Mouse (Mus musculus): ENCODE results near the gene Ndufa5. TPM values are rescaled to one million over a fixed set of nuclear protein-coding genes. Genes with fewer than 3 reads are reported as not detected.
A peak's percentile ranks its signal among the peaks of the same experiment; 100 is the strongest.

The Ndufa5 gene
- polyA plus RNA-seq, 1 experiment from 2014 or later, result 277 TPM

DNA sequence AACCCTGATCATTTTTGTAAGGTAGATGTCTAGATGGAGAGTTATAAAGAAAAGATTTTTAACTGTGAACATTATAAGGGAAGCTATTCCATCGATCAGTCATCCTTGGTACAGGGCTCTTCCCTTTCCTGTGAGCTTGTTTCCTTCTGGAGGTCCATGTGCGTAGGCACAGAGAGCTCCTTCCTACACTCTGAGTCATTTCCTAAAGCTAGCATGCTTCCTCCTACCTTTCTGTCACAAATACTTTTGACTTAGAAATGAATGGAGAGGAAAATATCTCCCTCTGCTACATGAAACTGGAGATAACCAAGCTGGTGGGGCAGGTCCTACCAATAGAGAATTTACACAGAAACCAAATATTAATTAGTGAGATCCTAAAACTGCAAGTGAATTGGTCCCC is 22.0 kb upstream of the Ndufa5 start:
- no peak for ATAC-seq
- Histone ChIP-seq H3K36me3 (no peaks in the 10 kb centered on the region), H3K27ac (no peak overlapping the region), H3K4me2 (no peak overlapping the region), H3K4me1 (no peaks in the 10 kb centered on the region), H3K27me3 (replicated peaks) (no peaks in the 10 kb centered on the region), H3K9me3 (replicated peaks) (no peaks in the 10 kb centered on the region), H3K9ac (no peak overlapping the region), H3K4me3 (no peak overlapping the region)
- WGBS (ENCODE audit: insufficient replicate concordance), result 40% methylated on average over 2 of the region's 2 CpGs

DNA sequence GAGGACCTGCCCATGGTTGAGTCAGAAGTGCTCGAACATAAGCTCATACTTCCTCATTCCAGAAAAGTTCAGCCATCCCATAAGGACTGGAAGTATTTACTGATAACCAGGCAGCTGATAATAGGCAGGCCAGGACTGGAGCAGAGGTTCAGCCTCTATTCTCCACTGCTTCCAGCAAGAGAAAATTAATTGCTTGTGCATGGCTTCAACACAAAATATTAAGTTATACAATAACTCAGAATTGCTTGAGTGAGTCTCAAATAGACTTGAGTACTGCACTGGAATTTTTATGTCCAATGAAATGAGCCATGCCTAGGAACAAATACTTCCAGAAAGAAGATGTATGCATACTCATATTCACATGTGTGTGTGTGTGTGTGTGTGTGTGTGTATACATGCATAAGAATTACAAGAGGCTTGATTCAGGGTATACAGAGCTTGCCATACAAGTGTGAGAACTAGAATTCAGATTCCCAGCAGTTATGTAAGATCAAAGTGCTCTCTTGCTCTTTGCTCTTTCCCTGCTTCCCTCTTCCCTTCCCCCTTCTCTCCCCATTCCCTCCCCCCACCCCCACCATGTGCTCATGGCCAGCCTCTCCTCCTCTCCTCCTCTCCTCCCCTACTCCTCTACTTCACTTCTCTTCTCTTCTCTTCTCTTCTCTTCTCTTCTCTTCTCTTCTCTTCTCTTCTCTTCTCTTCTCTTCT is 19.1 kb upstream of the Ndufa5 start:
- H3K4me1 ChIP-seq, result no peaks in the 10 kb centered on the region
- no peaks in the 10 kb centered on the region for H3K27me3 ChIP-seq (replicated peaks)
- no peak overlapping the region for H3K27ac ChIP-seq
- no peak overlapping the region for H3K4me3 ChIP-seq
- H3K9ac ChIP-seq, result no peak overlapping the region
- ATAC-seq, result no peak
- no peaks in the 10 kb centered on the region for H3K9me3 ChIP-seq (replicated peaks)
- H3K4me2 ChIP-seq, result no peak overlapping the region
- H3K36me3 ChIP-seq, result no peaks in the 10 kb centered on the region
- 23% methylated on average over 1 of the region's 1 CpGs for WGBS (ENCODE audit: insufficient replicate concordance)

GRCm38 (mm10) chr6:24543119-24543591 is 15.3 kb upstream of the Ndufa5 start:
- no peaks in the 10 kb centered on the region for H3K36me3 ChIP-seq
- no peaks in the 10 kb centered on the region for H3K27me3 ChIP-seq (replicated peaks)
- 63% methylated on average over 6 of the region's 6 CpGs for WGBS (ENCODE audit: insufficient replicate concordance)
- H3K9ac ChIP-seq, result no peak overlapping the region
- H3K4me1 ChIP-seq, result no peaks in the 10 kb centered on the region
- no peaks in the 10 kb centered on the region for H3K9me3 ChIP-seq (replicated peaks)
- H3K4me3 ChIP-seq, result no peak overlapping the region
- ATAC-seq, result no peak
- H3K4me2 ChIP-seq, result no peak overlapping the region
- H3K27ac ChIP-seq, result no peak overlapping the region

GRCm38 (mm10) chr6:24542393-24542792 is 14.6 kb upstream of the Ndufa5 start:
- Histone ChIP-seq H3K4me3 (no peak overlapping the region), H3K27ac (no peak overlapping the region)
- no peak for ATAC-seq

DNA sequence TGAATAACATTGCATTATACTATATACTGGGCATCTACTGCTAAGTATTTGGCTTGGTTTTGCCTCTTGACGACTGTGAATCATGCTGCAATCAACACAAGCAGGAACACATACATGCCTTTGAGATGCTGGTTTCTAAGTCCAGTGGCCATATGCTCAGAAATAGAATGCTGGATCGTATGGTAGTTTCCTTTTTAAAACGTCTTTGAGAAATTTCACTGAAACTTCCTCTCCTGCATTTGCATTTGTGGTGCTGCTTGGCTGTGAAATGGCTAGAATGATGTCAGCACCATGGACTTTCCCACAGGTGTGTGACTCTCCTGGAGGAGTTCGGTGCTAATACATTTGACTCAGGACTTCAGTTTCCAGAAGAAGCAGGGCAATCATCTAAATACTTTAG is 12.3 kb upstream of the Ndufa5 start:
- Histone ChIP-seq H3K9ac (no peak overlapping the region), H3K36me3 (no peaks in the 10 kb centered on the region), H3K27me3 (replicated peaks) (no peaks in the 10 kb centered on the region), H3K4me3 (no peak overlapping the region), H3K4me2 (no peak overlapping the region), H3K4me1 (no peaks in the 10 kb centered on the region), H3K27ac (no peak overlapping the region), H3K9me3 (replicated peaks) (no peaks in the 10 kb centered on the region)
- ATAC-seq, result no peak
- 44% methylated on average over 4 of the region's 4 CpGs for WGBS (ENCODE audit: insufficient replicate concordance)

More at GRCm38 (mm10) chr6:24542393-24542792, 14.6 kb upstream of the Ndufa5 start:
- Histone ChIP-seq H3K9me3 (replicated peaks) (no peaks in the 10 kb centered on the region), H3K4me2 (no peak overlapping the region), H3K9ac (no peak overlapping the region), H3K36me3 (no peaks in the 10 kb centered on the region), H3K27me3 (replicated peaks) (no peaks in the 10 kb centered on the region), H3K4me1 (no peaks in the 10 kb centered on the region)

DNA sequence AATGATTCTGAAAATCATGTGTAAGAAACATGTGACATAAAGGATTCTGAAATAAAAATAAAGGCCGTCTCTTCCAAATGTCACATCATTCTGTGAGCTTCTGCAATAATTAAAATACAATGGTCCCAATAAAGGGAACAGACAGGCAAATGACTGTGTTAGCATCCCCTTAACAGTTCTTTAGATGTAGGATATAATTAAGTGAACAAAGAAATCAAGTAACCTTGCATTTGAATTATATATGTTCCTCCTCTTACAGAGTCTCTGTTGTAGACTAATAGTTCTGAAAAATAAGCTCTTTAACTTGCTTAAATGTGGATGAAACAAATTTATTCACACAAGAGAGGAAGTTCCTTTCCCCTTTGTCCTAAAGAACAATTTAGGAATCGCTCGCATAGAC is 10.6 kb upstream of the Ndufa5 start:
- Histone ChIP-seq H3K4me2 (no peak overlapping the region), H3K27me3 (replicated peaks) (no peaks in the 10 kb centered on the region), H3K36me3 (no peaks in the 10 kb centered on the region), H3K9ac (no peak overlapping the region), H3K4me1 (no peaks in the 10 kb centered on the region), H3K4me3 (no peak overlapping the region), H3K9me3 (replicated peaks) (no peaks in the 10 kb centered on the region), H3K27ac (no peak overlapping the region)
- ATAC-seq, result no peak
- 70% methylated on average over 3 of the region's 3 CpGs for WGBS (ENCODE audit: insufficient replicate concordance)

DNA sequence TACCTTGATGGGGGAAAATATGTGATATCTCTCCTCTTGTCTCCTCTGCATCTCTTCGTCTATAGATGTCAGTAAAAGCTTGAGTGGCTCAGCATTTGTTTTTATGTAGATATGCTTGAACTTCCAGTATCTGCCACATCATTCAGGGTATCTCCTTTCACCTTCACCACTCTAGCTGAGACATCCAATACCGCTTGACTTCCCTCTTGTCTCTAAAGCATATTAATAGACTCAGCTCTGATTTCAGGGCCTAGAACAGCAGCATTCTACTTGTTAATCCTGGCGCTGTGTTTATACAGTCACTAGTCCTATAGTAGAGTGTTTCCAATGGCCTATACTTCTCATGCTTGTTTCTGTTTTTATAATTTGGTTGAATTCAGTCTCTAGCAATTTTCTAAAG is 5.0 kb upstream of the Ndufa5 start:
- no peak for ATAC-seq
- no peaks in the 10 kb centered on the region for H3K36me3 ChIP-seq
- no peak overlapping the region for H3K4me2 ChIP-seq
- peaks cover 9% of the 10 kb centered on the region for H3K4me1 ChIP-seq
- H3K9ac ChIP-seq, result no peak overlapping the region
- no peaks in the 10 kb centered on the region for H3K9me3 ChIP-seq (replicated peaks)
- H3K27me3 ChIP-seq (replicated peaks), result no peaks in the 10 kb centered on the region
- WGBS (ENCODE audit: insufficient replicate concordance), result 61% methylated on average over 3 of the region's 3 CpGs
- no peak overlapping the region for H3K27ac ChIP-seq
- H3K4me3 ChIP-seq, result no peak overlapping the region

- peaks cover 20% of the 10 kb centered on the region for H3K4me1 ChIP-seq
- H3K9me3 ChIP-seq (replicated peaks), result no peaks in the 10 kb centered on the region
- no peaks in the 10 kb centered on the region for H3K27me3 ChIP-seq (replicated peaks)
- no peak overlapping the region for H3K27ac ChIP-seq
- no peak overlapping the region for H3K4me3 ChIP-seq
- 45% methylated on average over 11 of the region's 11 CpGs for WGBS (ENCODE audit: insufficient replicate concordance)
- H3K36me3 ChIP-seq, result no peaks in the 10 kb centered on the region; the same call in 1 of the 2 replicates
- peak overlapping the region; percentile 44 for H3K4me2 ChIP-seq
- no peak overlapping the region for H3K9ac ChIP-seq
- no peak for ATAC-seq
Measured at GRCm38 (mm10) chr6:24530711-24531420, 3.1 kb upstream of the Ndufa5 start.

DNA sequence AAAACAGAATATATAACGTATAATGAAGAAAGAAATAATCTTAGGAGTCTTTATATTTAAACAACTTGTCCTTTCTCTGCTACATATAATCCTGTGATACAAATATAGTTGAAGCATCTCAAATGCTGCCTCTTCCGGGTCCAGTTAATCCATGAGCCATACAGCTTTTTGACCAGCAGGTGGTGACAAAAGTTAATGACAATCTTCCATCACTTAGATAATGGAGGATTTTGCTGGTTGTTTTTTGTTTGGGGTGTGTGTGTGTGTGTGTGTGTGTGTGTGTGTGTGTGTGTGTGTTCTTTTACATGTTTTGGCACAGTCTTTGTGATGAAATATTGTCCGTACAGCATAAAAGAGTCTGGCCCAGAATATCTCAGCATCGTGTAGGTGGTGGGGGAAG is 2.4 kb upstream of the Ndufa5 start:
- ATAC-seq, result no peak
- Histone ChIP-seq H3K4me3 (0 out of 2 replicates have a peak overlapping the region, but pooled peaks have one; percentile 1), H3K9me3 (replicated peaks) (no peaks in the 10 kb centered on the region), H3K9ac (no peak overlapping the region), H3K27me3 (replicated peaks) (no peaks in the 10 kb centered on the region), H3K36me3 (peaks cover 3% of the 10 kb centered on the region), H3K4me1 (peaks cover 24% of the 10 kb centered on the region), H3K4me2 (peak overlapping the region; percentile 44), H3K27ac (no peak overlapping the region)
- WGBS (ENCODE audit: insufficient replicate concordance), result 13% methylated on average over 4 of the region's 4 CpGs

DNA sequence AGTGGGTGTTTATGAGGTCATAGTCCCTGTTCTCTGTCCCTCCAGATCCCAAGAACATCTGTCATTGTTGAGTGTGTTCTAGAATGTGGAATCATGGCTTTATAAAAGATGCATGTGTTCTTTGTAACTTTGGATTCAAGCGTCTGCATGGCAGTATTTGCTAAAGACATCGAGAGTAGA is 141 bp upstream of the Ndufa5 start, which contains the start of gene Asb15:
Gene Asb15 (plus strand): TSS at position 81 of the 180 bp plus-strand sequence.
- Histone ChIP-seq H3K9ac (peak within 1 kb of the TSS; percentile 80), H3K9me3 (replicated peaks) (no peaks in the 10 kb centered on the region), H3K27ac (peak within 1 kb of the TSS; percentile 56), H3K4me2 (peak within 1 kb of the TSS; percentile 81), H3K4me3 (peak within 1 kb of the TSS; percentile 87), H3K4me1 (peaks cover 24% of the 10 kb centered on the region), H3K36me3 (peaks cover 21% of the 10 kb centered on the region), H3K27me3 (replicated peaks) (no peaks in the 10 kb centered on the region)
- 41% methylated on average over 2 of the region's 2 CpGs for WGBS (ENCODE audit: insufficient replicate concordance)
- ATAC-seq, result no peak

- Histone ChIP-seq H3K9ac (no peak overlapping the region), H3K9me3 (replicated peaks) (no peaks in the 10 kb centered on the region), H3K36me3 (peaks cover 40% of the 10 kb centered on the region), H3K27me3 (replicated peaks) (no peaks in the 10 kb centered on the region), H3K4me1 (peaks cover 24% of the 10 kb centered on the region), H3K27ac (no peak overlapping the region), H3K4me3 (peak overlapping the region; percentile 87; the same call in 1 of the 2 replicates), H3K4me2 (peak overlapping the region; percentile 81)
- no peak for ATAC-seq
- 77% methylated on average over 3 of the region's 3 CpGs for WGBS (ENCODE audit: insufficient replicate concordance)
Measured at GRCm38 (mm10) chr6:24525705-24526104, 2.1 kb downstream of the Ndufa5 start.

- Histone ChIP-seq H3K4me2 (no peak overlapping the region), H3K4me3 (no peak overlapping the region), H3K36me3 (peaks cover 29% of the 10 kb centered on the region), H3K27ac (no peak overlapping the region), H3K9me3 (replicated peaks) (no peaks in the 10 kb centered on the region), H3K9ac (no peak overlapping the region), H3K27me3 (replicated peaks) (no peaks in the 10 kb centered on the region), H3K4me1 (0 out of 2 replicates have a peak, but pooled peaks cover 5% of the 10 kb centered on the region)
- no peak for ATAC-seq
- 36% methylated on average over 2 of the region's 2 CpGs for WGBS (ENCODE audit: insufficient replicate concordance)
Measured at GRCm38 (mm10) chr6:24516197-24516596, 11.6 kb downstream of the Ndufa5 start.
